8 mouse cellular contexts compared by ENCODE assay signal in the genomic region with DNA sequence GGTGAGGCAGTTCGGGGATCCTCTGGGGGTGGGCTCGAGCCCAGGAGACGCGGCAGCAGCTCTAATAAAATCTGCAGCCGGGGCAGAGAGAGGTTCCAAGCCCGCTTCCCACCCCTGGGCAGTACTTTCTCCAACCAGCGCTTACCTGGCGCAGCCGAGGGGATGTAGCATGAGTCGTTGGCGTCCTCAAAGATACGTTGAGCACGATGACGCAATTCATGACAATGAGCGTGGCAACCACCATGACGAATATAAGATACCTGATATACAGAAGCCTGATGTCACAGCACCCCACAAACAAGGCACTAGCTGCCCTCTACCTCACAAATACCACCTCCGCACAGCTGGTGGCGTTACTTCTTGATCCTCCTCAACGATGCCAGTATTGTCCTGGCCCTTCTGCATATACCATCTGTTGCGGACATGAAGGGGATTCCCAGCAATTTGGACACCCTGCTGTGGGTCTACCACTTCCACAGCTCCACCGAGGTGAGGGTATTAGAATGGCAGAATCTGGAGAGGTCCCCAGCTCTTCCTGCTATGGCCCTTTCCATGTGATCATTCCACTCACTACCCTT. TPM values are rescaled to one million over a fixed set of nuclear protein-coding genes. Genes with fewer than 3 reads are reported as not detected.
DNase-seq lines count a peak whose midpoint lies in the region; ATAC-seq and TF ChIP-seq lines count a peak whose summit lies in the region.

A gene (plus strand): TSS at position 333 of the 578 bp plus-strand sequence.

- peak within 1 kb of the TSS; percentile 82 for H3K9ac ChIP-seq in heart, embryonic 13.5 days
- peak within 1 kb of the TSS; percentile 59 for H3K9ac ChIP-seq in liver, postnatal 0 days (replicated peaks)

- peak within 1 kb of the TSS; percentile 95 for H3K4me2 ChIP-seq in heart, embryonic 13.5 days
- peak within 1 kb of the TSS; percentile 93 for H3K4me2 ChIP-seq in liver, postnatal 0 days (ENCODE audit: low read depth, low read length)

- H3K27ac ChIP-seq in heart, embryonic 13.5 days (replicated peaks), result peak within 1 kb of the TSS; percentile 58
- H3K27ac ChIP-seq in liver, postnatal 0 days (ENCODE audit: low read depth), result no peak within 1 kb of the TSS

- DNase-seq in heart, postnatal 10 days, result no peak
- no peak for DNase-seq in liver, postnatal 0 days
- no peak for DNase-seq in left cerebral cortex, postnatal 10 days (ENCODE audit: extremely low spot score in 1 of 2, low spot score in 2 of 2)
- DNase-seq in thymus, postnatal 10 days (ENCODE audit: low spot score in 2 of 2), result no peak
- DNase-seq in urinary bladder, adult 2 months (ENCODE audit: low spot score), result no peak

- H3K27me3 ChIP-seq in heart, embryonic 13.5 days (replicated peaks), result peaks cover 19% of the 10 kb centered on the region
- H3K27me3 ChIP-seq in E14TG2a.4 (ENCODE audit: insufficient read depth, low read length), result peaks cover 40% of the 10 kb centered on the region
- no peaks in the 10 kb centered on the region for H3K27me3 ChIP-seq in liver, postnatal 0 days (ENCODE audit: insufficient read depth, low read length)

- intact Hi-C loops in heart, postnatal 10 days (cut with DNase I), result no loop called here
- intact Hi-C loops in left cerebral cortex, postnatal 10 days (cut with DNase I), result loop anchor here (10.0 kb wide), 1 partner anchor 171 kb away; no protein-coding TSS in a partner anchor

- TF ChIP-seq CTCF in E14TG2a.4 (conservative IDR thresholded peaks at IDR 0.05; ENCODE audit: low read length), result no peak
- TF ChIP-seq CTCF in liver, postnatal 0 days (IDR thresholded peaks at IDR 0.05; ENCODE audit: low read depth), result no peak

- peaks cover 32% of the 10 kb centered on the region for H3K36me3 ChIP-seq in heart, embryonic 13.5 days
- H3K36me3 ChIP-seq in E14TG2a.4 (ENCODE audit: insufficient read depth, low read length), result peaks cover 25% of the 10 kb centered on the region
- peaks cover 11% of the 10 kb centered on the region for H3K36me3 ChIP-seq in liver, postnatal 0 days (replicated peaks; ENCODE audit: insufficient read depth, low read length)

- H3K9me3 ChIP-seq in heart, embryonic 13.5 days, result no peaks in the 10 kb centered on the region
- H3K9me3 ChIP-seq in E14TG2a.4 (ENCODE audit: low read length), result no peaks in the 10 kb centered on the region
- no peaks in the 10 kb centered on the region for H3K9me3 ChIP-seq in liver, postnatal 0 days (ENCODE audit: low read length)

- no peak for ATAC-seq in heart, embryonic 13.5 days (ENCODE audit: extremely low read depth, insufficient number of reproducible peaks, low FRiP score, low TSS enrichment)
- ATAC-seq in granulocyte monocyte progenitor cell, adult 5-6 weeks (replicated peaks; ENCODE audit: poor library complexity, severe bottlenecking), result peak; percentile 35
- no peak; the same call in 1 of the 2 replicates for ATAC-seq in liver, postnatal 0 days

- TF ChIP-seq EP300 in liver, postnatal 0 days (IDR thresholded peaks at IDR 0.05; ENCODE audit: low read depth), result no peak

- 8% methylated on average over 21 of the region's 21 CpGs for WGBS in heart, embryonic 13.5 days
- 18% methylated on average over 21 of the region's 21 CpGs for WGBS in liver, postnatal 0 days (ENCODE audit: insufficient replicate concordance)

- H3K4me3 ChIP-seq in heart, embryonic 13.5 days, result peak within 1 kb of the TSS; percentile 55
- H3K4me3 ChIP-seq in E14TG2a.4 (replicated peaks; ENCODE audit: low read length), result peak within 1 kb of the TSS; percentile 80
- peak within 1 kb of the TSS; percentile 49 for H3K4me3 ChIP-seq in liver, postnatal 0 days (ENCODE audit: low read depth, low read length)

- peaks cover 18% of the 10 kb centered on the region for H3K4me1 ChIP-seq in heart, embryonic 13.5 days
- peaks cover 50% of the 10 kb centered on the region for H3K4me1 ChIP-seq in E14TG2a.4 (replicated peaks; ENCODE audit: low read depth, low read length)
- peaks cover 14% of the 10 kb centered on the region for H3K4me1 ChIP-seq in liver, postnatal 0 days (ENCODE audit: insufficient read depth)

RNA-seq across cellular contexts. Expression of the gene that starts here (rescaled TPM):
- polyA plus RNA-seq in heart, embryonic 13.5 days (2015; fragmentation: Nextera tagmentation; extraction: Ambion mirVana), result not detected in 2 replicates
- total RNA-seq in heart, postnatal 10 days (2021), result not detected
- total RNA-seq in granulocyte monocyte progenitor cell, adult 5-6 weeks (2014; fragmentation: Nextera tagmentation), result 1.2 TPM in 1 of 2 replicates, not detected in the other
- total RNA-seq in granulocyte monocyte progenitor cell, adult 5-6 weeks (2017), result not detected in 2 replicates
- polyA plus RNA-seq in liver, postnatal 0 days (2015; fragmentation: Nextera tagmentation; extraction: Ambion mirVana), result not detected in 2 replicates
- total RNA-seq in left cerebral cortex, postnatal 10 days (2021), result 1 to 10 TPM in 1 of 2 experiments, under 1 TPM in 1; 0.45 to 1.1 TPM
- polyA plus RNA-seq in urinary bladder, adult 2 months (2012; rRNA removed), result not detected in 2 replicates
